Mouse (Mus musculus): ENCODE data around the gene Olfr533. TPM values are rescaled to one million over a fixed set of nuclear protein-coding genes. Genes with fewer than 3 reads are reported as not detected.

Olfr533 gene
- polyA plus RNA-seq, 1 experiment from 2014 or later, result 0.19 TPM

Other genes starting within 250 kb of the Olfr533 start
- 0.13 and 0.24 TPM in 2 replicates for gene Cd163l1, start 245.1 kb upstream of the Olfr533 start, polyA plus RNA-seq (2015; fragmentation: Nextera tagmentation; extraction: Ambion mirVana)
- not detected in 2 replicates for gene 5830411N06Rik, start 216.1 kb upstream of the Olfr533 start, polyA plus RNA-seq (2015; fragmentation: Nextera tagmentation; extraction: Ambion mirVana)
- gene Olfr525, start 142.5 kb upstream of the Olfr533 start, polyA plus RNA-seq (2015; fragmentation: Nextera tagmentation; extraction: Ambion mirVana), result 0.16 TPM in 1 of 2 replicates, not detected in the other
- gene Olfr527, start 129.4 kb upstream of the Olfr533 start, polyA plus RNA-seq (2015; fragmentation: Nextera tagmentation; extraction: Ambion mirVana), result 0.23 TPM in 1 of 2 replicates, not detected in the other
- not detected in 2 replicates for gene Olfr60, start 101.7 kb upstream of the Olfr533 start, polyA plus RNA-seq (2015; fragmentation: Nextera tagmentation; extraction: Ambion mirVana)
- 0.14 TPM in 1 of 2 replicates, not detected in the other for gene Olfr530, start 87.0 kb upstream of the Olfr533 start, polyA plus RNA-seq (2015; fragmentation: Nextera tagmentation; extraction: Ambion mirVana)
- not detected in 2 replicates for gene Olfr531, start 60.5 kb upstream of the Olfr533 start, polyA plus RNA-seq (2015; fragmentation: Nextera tagmentation; extraction: Ambion mirVana)
- not detected in 2 replicates for gene Olfr532, start 41.7 kb upstream of the Olfr533 start, polyA plus RNA-seq (2015; fragmentation: Nextera tagmentation; extraction: Ambion mirVana)
- not detected in 2 replicates for gene Olfr535, start 20.8 kb downstream of the Olfr533 start, polyA plus RNA-seq (2015; fragmentation: Nextera tagmentation; extraction: Ambion mirVana)
- 0.76 TPM in 1 of 2 replicates, not detected in the other for gene Olfr536, start 44.0 kb downstream of the Olfr533 start, polyA plus RNA-seq (2015; fragmentation: Nextera tagmentation; extraction: Ambion mirVana)
- not detected in 2 replicates for gene Olfr538, start 104.5 kb downstream of the Olfr533 start, polyA plus RNA-seq (2015; fragmentation: Nextera tagmentation; extraction: Ambion mirVana)
- gene Olfr46, start 137.9 kb downstream of the Olfr533 start, polyA plus RNA-seq (2015; fragmentation: Nextera tagmentation; extraction: Ambion mirVana), result not detected in 2 replicates
- not detected in 2 replicates for gene Olfr61, start 165.6 kb downstream of the Olfr533 start, polyA plus RNA-seq (2015; fragmentation: Nextera tagmentation; extraction: Ambion mirVana)
- not detected in 2 replicates for gene Olfr53, start 183.1 kb downstream of the Olfr533 start, polyA plus RNA-seq (2015; fragmentation: Nextera tagmentation; extraction: Ambion mirVana)
- gene Olfr539, start 196.6 kb downstream of the Olfr533 start, polyA plus RNA-seq (2015; fragmentation: Nextera tagmentation; extraction: Ambion mirVana), result not detected in 2 replicates
- not detected in 2 replicates for gene Olfr45, start 218.6 kb downstream of the Olfr533 start, polyA plus RNA-seq (2015; fragmentation: Nextera tagmentation; extraction: Ambion mirVana)
- gene Olfr541, start 233.9 kb downstream of the Olfr533 start, polyA plus RNA-seq (2015; fragmentation: Nextera tagmentation; extraction: Ambion mirVana), result not detected in 2 replicates

All from embryonic facial prominence, embryonic 15.5 days (tissue).